Mouse (Mus musculus): ENCODE results near the gene Prss8.

DNA sequence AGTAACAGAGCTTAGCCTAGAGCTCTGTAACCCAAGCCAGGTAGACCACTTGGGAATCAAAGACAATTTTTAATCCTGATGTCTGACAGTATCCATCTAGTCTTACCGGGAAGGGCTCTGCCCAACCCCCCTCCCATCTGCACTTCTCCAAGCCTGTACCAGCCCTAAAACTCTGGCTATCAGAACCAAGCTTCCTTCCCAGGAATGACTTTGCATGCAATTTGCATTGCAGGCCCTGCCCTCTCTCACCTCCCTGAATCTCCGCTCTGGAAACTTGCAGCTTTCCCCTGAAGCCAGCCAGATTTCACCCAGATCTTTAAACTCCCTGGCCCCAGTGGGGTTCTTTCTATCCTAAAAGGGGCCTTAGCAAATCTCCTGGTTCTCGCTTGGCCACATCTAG lies 42.1 kb downstream of the Prss8 start:
- TF ChIP-seq POLR2A (IDR thresholded peaks at IDR 0.05; ENCODE audit: control insufficient read depth, extremely low read depth, insufficient read depth, low read length, poor library complexity) (no peak), CTCF (IDR thresholded peaks at IDR 0.05; ENCODE audit: borderline replicate concordance, control insufficient read depth, extremely low read depth, insufficient read depth, low read length, poor library complexity) (no peak)

All from thymus, adult 2 months (tissue).